Mouse (Mus musculus): ENCODE measurements around the gene Tomm7.
A peak's percentile ranks its signal among the peaks of the same experiment; 100 is the strongest.
"Not testable (repeated sequence)": the region's sequence is repeated elsewhere in the genome, so short reads cannot be mapped to it uniquely, and the experiment has no call there.

Tomm7 gene

DNA sequence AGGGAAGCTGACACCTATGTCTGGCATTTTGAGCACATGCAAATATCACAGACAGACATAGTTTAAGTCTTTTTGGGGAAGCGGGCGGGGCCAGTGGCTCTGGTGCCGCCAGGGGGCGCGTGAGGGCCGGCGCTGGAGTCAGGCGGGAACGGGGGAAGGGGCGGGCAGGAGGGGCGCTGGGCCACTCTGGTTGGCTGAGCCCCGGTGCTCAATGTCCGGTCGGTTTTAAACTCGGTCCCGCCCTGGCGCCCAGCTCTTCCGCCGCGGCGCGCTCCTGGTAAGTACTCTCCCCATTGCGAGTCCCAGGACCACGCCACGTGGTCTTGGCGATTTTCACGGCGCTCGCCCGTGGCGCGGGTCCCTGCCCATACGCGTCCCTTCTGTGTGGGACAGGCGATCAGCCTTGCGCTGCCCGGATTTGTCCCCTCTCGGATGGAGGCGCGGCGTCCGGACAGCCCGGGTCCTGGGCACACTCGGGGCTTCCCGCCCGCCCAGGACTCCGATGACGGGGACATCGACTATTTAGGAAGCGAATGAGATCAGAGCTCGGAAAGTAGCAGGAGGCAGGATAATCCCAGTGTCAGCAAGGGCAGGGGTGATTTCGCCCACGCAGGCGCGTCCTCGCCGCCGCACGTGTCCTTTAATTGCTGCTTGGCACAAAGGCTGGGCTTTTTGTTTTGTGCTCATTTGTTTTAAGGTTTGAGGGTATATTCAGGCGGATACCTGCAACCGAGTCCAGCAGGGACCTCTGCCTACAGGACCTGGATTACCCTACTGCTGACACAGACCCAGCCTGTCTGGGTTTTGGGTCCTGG, 6.6 kb upstream of the Tomm7 start:
- peak; percentile 91 to 93 for DNase-seq

DNA sequence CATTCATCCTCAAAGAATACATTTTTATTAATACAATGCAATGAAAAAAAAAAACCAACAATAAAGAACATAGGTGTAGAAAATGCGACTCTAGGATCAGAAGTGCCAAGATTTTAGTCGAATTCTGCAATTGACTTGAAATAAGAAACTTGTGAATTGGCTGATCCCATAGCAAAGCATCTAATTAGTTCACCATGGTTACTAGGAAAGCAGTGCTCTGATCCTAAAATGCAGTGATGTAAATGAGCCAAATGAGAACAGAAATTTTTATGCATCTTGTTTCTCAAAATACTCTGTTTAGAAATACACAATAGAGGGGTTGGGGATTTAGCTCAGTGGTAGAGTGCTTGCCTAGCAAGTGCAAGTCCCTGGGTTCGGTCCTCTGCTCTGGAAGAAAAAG, 1.2 kb upstream of the Tomm7 start:
- no peak for DNase-seq

- peak in 1 of 2 experiments; percentile 25 for DNase-seq
Observed at GRCm38 (mm10) chr5:23844531-23844841, 525 bp upstream of the Tomm7 start.

GRCm38 (mm10) chr5:23838158-23838557, 5.8 kb downstream of the Tomm7 start:
- DNase-seq = no peak

- not testable (repeated sequence) for DNase-seq
Observed at GRCm38 (mm10) chr5:23835691-23836090, 8.3 kb downstream of the Tomm7 start.

DNA sequence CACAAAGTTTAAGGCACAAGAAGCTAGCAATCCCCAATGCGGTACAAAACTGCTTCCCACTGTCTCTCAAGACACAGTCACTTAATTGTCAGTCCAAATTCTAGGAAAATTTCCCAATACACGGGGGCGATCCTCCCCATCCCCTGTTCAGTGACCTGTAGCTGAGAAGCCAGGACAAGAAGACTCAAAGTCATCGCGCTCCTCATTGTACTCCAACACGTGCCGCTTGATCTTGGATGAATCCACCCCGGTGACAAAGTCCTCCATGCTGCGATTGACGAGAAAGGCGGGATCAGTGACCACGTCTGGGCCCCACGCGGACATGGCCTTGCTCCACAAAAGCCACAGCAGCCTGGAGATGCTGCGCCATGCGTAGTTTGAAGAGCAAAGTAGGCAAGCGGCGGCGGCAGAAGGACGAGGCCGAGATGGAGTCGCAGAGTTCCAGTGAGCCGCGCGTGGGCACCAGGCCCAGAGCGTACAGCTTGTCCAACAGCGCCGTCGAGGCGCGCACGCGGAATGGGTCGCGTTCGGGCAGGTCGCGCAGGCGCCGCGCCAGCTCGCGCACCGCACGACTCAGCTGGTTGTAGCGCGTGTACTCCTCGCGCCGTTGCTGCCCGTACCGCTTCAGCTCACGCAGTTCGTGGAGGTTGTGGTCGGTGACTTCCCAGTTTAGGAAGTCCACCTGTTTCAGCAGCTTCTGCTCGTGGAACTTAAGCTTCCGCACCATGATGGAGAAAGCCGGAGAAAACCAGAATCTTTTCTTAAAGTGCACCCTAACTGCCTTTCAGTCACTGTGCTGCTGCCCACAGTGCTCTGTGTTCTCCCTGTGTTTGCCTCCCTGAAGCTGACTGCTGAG, 12.8 kb downstream of the Tomm7 start:
- peak; percentile 14 to 48 for DNase-seq

- DNase-seq = peak; percentile 50 to 61
Observed at GRCm38 (mm10) chr5:23826321-23827004, 17.5 kb downstream of the Tomm7 start.

- no peak for DNase-seq
Observed at GRCm38 (mm10) chr5:23824171-23824733, 19.7 kb downstream of the Tomm7 start.

DNA sequence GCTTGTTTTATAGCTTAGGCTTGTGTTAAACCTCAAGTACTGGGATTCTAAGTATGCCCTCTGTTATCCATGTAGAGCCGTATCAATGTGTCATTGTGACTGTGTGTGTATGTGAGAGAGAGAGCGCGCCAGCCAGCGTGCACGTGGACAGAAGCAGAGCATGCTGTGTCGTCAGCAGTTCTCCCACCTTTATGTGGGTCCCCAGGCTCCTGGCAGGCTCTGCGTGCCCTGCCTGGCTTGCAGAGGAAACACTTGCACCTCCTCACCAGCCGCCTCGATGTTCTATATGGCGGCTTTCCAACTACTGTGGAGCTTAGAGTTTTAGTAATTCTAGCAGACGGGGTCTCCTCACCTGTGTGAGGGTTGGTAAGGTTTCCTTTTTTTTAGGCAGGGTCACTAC, 21.7 kb downstream of the Tomm7 start:
- DNase-seq = no peak

DNA sequence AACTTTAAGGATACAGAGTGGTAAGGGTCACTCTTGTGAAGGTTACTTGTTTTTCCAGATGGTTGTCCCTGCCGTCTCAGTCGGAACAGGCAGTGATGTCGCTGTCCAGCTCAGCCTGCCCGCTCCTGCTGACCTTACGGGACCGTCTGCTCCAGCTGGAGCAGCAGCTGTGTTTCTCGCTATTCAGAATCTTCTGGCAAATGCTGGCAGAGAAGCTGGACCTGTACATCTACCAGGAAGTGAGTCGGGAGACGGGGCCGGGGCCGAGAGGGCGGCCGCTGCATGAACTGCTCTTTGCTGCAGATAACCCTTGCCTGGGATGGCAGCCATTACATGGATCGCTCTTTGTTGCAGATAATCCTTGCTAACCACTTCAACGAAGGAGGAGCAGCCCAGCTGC, 27.3 kb downstream of the Tomm7 start:
- DNase-seq = no peak

GRCm38 (mm10) chr5:23814841-23815240, 29.1 kb downstream of the Tomm7 start:
- DNase-seq = no peak

DNA sequence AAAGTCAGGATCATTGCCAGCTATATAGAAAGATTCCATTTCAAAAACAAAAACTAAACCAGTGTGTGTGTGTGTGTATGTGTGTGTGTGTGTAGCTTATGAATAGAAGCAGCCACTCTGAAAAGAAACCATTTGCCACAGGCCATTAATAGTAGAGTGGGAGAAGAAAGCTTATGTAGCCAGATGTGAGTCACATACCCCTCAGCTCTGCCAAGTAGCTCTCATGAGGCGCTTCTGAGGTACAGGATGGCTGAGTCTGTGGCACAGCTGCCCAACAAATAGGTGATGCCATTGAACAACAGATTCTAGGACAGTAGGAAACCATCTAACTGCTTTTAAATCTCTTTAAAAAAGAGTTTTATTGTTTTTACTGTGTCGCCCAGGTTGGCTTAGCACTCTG, 51.2 kb downstream of the Tomm7 start:
- no peak for DNase-seq

DNA sequence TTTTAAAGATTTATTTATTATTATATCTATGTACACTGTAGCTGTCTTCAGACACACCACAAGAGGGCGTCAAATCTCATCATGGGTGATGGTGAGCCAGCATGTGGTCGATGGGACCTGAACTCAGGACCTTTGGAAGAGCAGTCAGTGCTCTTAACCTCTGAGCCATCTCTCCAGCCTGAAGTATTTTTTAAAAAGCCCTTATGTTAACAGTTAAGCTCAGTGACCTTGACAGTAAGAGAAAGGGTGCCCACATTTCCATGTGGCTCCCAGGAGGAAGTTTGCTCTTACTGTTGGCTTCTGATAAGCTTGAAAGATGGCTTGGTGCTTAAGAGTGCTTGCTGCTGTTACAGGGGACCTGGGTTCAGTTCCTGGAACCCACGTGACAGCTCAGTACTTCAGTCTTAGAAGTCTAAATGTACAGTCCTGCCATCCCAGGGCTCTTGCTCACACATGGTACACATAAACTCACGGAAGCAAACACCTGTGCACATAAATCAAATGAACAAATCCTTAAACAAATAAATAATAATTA, 54.8 kb downstream of the Tomm7 start:
- no peak for DNase-seq

Data from cerebellum, postnatal 36 days (tissue).